Mouse (Mus musculus): ENCODE measurements around the gene Krt19.

DNA sequence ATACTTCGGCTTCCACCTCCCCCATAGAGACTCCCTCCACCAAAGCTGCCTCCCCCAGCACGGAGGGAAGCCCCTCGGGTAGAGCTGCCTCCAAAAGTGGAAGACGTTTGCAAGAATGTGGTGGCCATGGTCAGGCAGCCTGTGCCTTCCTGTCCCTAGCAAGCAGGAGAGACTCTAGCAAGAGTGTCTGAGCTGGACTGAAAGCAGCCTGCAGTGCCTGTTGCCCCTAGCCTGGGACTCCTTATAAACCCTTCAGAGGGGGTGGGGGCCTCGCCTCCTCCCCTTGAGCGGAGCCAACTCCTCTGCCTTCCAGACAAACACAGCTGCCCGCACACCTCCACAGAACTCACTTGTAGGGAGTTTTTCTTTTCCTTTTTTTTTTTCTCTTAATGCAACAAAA lies 12.7 kb downstream of the Krt19 start, which contains the start of gene Krt15:
- TF ChIP-seq CTCF (IDR thresholded peaks at IDR 0.05; ENCODE audit: insufficient read depth, low read depth, low read length) (no peak), POLR2A (IDR thresholded peaks at IDR 0.05; ENCODE audit: insufficient read depth, low read depth, low read length) (no peak)

Measured in olfactory bulb, adult 2 months (tissue).